Mouse (Mus musculus): ENCODE results near the gene Cyp11a1.

The Cyp11a1 gene

DNA sequence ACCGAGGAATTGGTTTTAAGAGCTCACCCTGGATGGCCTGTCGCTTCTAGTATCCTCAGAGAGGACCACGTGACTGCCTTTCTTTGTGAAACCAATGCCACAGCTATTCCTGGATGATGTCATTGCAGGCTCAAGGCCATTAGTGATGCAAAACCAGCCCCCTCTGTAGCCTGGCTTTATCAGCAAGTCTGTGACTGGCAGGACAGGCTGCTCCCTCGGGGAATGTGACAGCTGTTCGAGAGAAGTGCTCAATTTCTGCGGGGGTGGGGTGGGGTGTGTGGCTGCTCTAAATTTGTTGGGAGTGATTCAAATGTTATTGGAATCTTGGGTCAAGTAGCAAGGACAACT lies 2.8 kb downstream of the Cyp11a1 start:
- no peak for DNase-seq

- DNase-seq: no peak
These were observed 3.4 kb downstream of the Cyp11a1 start for GRCm38 (mm10) chr9:58009588-58009987.

DNA sequence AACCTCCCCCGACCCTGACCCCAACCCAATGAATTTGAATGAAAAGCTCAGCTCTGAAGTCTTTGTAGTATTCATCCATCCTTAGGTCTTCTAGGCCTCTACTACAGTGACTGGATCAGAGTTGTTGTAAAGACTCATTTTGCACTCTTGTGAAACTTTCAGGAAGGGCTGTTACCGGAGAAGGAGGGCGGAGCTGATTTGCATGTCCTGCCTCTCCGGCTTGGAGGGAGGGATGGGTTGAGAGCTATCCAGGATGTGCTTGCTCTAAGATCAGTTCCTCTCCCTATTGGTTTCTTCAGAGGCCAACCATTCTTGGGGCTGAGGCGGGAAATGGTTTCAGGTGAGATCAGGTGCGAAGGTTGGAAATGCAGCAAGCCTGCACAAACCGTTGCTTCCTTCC lies 4.8 kb downstream of the Cyp11a1 start:
- DNase-seq: no peak

- DNase-seq: no peak
These were observed 5.3 kb downstream of the Cyp11a1 start for GRCm38 (mm10) chr9:58011552-58011951.

- no peak for DNase-seq
These were observed 6.3 kb downstream of the Cyp11a1 start for GRCm38 (mm10) chr9:58012486-58012885.

DNA sequence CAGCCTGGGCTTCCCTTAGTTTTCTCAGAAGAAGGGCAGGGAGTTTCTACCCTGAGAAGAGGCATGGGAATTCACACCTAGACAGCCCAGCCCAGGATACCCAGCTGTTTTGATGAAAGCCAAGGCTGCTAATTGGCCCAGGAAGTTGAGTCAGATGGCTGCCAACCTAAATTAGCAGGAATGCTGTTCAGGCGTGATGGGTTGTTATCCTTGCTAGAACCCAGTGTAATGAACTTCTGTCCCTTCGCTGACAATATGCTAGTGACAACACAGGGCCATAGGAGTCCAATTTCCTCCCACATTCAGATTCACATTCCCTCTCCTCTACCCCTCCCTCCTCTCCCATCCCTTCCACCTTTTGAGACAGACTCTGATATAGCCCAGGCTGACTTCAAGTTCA lies 6.7 kb downstream of the Cyp11a1 start:
- no peak for DNase-seq

DNA sequence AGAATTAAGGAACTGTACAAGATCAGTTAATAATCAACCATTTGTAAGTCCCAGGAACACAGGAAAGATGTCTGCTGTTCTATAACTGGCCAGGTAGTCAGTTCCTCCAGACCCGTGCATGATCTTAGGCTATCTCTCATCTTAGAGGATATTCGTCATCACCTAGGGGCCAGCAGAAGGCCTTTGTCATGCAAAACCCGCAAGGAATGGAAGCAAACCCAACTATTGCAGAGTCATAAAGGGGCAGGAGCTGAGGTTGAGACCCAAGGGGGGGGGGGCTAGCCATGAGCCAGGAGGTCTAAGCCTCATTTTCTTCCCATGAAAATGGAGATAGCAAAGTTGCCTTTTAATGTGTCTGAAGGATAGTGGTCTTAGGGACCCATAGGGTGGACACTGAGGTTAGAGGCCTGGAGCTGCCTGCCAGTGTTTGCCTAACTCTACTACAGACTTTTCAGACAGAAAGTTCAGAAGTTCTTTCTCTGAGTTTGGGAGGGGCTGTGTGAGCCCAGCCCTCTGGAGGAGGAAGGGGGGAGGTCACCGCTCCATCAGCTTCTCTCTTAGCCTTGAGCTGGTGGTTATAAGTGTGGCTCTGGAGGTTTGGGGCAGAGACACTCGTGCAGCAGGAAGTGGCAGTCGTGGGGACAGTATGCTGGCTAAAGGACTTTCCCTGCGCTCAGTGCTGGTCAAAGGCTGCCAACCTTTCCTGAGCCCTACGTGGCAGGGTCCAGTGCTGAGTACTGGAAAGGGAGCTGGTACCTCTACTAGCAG lies 8.4 kb downstream of the Cyp11a1 start:
- no peak for DNase-seq

DNA sequence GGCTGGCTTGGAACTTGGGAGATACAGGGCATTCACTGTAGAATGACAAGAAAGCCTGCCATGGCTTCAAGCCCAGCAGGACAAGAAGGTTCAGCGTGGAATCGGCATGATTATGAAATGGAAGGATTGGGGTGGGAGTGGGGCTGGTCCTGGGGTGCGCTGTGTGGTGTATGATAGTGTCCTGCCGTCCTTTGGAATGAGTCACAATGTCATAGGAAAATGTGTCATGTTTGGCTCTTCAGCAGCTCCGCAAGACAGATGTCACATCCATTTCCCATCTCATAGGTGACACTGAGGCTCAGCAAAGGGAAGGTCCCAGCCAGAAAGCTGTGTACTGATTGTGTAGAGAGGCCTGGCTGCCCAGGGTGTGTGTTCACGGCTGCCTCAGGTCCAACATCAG lies 9.6 kb downstream of the Cyp11a1 start:
- DNase-seq: no peak

GRCm38 (mm10) chr9:58016962-58017361 lies 10.8 kb downstream of the Cyp11a1 start:
- no peak for DNase-seq

DNA sequence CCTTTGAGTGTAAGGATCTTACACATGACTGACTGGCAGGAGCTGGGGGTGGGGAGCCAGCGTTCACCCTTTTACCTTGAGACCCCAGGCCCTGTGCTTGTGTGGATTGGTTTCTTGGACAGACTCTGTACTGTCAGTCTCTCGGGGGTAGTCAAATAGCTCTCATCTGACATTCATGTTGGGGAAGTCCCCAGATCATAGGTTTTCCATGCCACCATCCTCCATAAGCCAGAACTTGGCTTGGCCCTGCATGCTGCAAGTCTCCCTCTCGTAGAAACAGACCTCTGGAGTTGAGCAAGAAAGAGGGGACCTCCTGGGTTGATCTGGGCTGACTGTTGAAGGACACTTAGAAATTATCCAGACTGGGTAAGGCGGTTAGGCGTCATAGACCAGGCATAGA lies 12.2 kb downstream of the Cyp11a1 start:
- no peak for DNase-seq

DNA sequence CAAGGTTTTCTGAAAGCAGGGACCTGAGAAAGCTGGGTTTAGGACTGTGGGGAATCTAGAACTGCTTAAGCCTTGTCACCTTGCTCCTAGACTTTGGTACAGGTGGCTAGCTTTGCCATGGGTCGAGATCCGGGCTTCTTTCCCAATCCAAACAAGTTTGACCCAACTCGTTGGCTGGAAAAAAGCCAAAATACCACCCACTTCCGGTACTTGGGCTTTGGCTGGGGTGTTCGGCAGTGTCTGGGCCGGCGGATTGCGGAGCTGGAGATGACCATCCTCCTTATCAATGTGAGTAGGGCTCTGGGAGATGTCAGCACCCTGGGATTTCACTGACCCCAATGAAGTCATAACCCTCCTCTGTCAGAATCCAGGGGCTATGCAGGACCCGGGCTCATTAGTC lies 19.8 kb downstream of the Cyp11a1 start:
- DNase-seq: no peak

DNA sequence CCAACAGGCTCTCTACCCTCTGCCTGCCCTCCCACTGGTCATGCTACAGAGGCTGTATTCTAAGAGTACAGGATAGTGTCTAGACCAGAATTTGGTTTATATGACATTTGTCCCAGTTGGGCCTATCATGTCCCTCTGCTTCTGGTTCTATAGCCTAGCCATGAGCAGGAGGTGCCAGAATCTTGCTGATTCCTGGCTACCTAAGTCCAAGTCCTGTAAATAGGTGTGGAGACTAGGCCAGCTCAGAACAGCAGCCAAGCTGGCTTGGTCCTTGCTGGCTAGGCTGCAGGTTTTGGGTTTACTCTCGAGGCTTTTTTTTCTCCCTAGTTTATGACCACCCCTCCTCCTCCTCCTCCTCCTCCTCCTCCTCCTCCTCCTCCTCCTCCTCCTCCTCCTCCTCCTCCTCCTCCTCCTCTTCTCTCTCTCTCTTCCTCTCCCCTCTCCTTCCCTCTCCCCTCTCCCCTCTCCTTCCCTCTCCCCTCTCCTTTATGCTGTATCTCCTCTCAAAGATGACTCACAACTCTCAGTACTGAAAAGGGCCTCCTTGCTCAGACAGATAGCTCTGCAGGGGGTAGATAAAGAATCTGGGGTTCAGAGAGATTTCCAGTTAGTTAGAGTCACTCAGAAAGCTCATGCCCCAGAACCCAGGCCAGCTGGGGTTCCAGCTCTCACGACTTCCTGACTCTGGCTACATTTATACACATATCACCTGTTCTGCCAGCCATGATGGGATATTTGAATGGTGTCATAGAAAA lies 21.4 kb downstream of the Cyp11a1 start:
- no peak for DNase-seq

- no peak for DNase-seq
These were observed 22.6 kb downstream of the Cyp11a1 start for GRCm38 (mm10) chr9:58028841-58029240.

- DNase-seq: no peak
These were observed 23.4 kb downstream of the Cyp11a1 start for GRCm38 (mm10) chr9:58029635-58030034.

GRCm38 (mm10) chr9:58031895-58032294 lies 25.7 kb downstream of the Cyp11a1 start:
- DNase-seq: no peak

- no peak for DNase-seq
These were observed 29.3 kb downstream of the Cyp11a1 start for GRCm38 (mm10) chr9:58035519-58035918.

GRCm38 (mm10) chr9:58035951-58036698 lies 29.9 kb downstream of the Cyp11a1 start:
- DNase-seq: no peak

DNA sequence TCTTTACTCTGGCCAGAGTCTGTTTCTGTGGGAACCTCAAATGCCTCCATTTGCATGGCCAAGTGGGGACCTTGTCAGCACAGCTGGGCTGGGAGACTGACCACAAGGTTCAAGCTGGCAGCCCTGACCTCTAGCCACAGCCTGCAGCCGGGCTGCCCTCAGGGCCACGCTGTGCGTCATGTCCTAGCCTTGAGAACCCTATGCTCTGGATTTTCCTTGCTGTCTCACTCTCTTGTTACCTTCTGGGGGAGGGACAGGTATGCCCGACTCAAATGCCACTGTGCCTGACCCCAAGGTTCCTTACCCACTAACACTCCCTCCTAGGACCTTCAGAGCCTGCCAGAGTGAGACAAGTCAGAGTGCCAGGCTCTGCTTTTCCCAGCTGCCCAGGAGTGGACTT lies 30.8 kb downstream of the Cyp11a1 start:
- DNase-seq: no peak

DNA sequence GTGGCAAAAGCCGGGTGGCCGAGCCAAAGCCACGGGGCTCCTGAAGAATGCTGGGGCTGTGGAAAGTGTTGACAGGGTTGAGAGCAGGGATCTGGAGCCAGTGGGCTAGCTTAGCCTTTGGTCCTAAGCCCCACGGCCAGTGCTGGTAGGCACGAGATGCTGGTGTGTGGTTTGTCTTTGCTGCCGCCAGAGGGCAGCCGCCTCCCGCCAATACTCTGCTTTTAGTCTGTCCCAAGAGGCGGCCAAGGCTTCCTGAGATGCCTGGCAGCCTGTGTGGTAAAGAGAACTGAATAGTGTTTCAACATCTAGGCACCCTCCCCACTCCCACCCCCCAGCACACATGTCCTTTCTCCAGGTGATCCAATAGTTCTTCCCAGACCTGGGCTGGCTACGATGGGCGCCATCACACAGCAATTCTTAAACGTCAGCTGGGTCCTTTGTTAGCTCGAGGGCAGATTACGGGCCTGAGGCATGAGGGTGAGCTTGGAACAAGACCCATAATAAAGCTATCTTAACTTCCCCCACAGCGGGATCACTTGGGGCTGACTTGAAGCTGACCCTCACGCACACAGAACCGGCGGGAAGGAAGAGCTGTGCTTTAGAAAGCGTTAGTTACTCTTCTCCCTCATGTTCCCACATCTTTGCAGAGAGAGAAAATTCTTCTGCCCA lies 32.4 kb downstream of the Cyp11a1 start:
- peak; percentile 14 to 26 for DNase-seq

DNA sequence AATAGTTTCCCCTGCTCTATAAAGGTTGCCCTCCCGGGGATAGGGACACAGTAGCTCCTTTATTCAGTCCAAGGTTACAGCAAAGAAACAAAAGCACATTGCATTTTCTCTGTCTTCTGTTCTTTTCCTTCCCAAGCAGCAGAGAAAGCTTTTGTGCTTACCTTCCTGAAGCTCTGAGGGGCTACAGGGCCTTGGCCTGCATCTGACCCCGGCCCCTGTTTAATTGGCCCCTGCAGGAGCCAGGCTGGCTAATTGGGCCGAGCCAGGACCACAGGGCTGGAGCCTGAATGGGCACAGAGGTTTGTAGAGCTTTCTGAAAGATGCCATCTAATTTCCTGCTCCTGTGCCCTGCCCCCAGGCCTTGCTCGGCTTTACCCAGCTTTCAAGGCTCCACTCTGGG lies 34.8 kb downstream of the Cyp11a1 start:
- no peak for DNase-seq

- no peak for DNase-seq
These were observed 36.2 kb downstream of the Cyp11a1 start for GRCm38 (mm10) chr9:58042391-58042790.

DNA sequence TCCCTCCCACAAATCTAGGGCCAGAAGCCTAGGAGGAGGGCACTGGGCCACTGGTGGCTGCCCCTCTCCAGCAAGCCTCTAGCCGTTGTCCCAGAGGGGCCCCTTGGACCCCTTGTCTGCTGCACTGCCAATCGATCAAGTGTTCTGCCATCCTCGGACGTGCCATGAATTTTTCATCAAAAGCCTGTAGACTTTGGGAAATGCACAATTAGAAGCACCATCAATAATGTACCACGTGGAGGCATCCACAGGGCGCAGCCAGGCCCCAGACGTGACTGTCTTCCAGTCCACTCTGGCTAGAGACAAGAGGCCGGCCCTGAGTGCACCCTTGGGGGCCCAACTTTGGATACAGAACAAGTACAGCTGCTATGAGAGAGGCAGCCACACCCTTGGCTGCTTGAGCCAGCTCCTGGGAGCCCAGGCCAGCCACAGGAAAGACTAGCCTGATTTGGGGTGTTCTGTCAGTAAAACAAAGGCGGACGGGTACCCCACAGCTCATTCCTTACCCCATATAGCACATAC lies 37.3 kb downstream of the Cyp11a1 start:
- no peak for DNase-seq

DNA sequence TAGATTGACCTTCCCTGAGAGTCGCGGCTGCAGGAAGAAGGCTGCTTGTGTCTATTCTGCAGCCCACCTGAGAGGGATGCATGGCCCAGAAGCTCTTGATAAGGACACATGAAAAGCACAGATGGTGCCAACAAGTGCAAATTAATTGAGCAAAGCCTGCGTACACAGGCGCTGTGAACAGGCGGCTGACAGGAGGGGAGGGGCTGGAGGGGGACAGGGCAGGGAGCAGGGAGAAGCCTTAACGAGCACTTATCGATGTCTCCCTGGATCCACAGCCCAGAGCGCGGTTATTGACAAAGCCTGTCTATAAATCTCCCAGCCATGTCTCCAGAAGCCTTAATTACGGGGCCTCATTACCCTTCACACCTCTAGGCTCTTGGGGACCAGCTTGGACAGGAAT lies 38.6 kb downstream of the Cyp11a1 start:
- DNase-seq: no peak
